Mouse (Mus musculus): ENCODE results near the gene Lsg1.

Lsg1 gene

DNA sequence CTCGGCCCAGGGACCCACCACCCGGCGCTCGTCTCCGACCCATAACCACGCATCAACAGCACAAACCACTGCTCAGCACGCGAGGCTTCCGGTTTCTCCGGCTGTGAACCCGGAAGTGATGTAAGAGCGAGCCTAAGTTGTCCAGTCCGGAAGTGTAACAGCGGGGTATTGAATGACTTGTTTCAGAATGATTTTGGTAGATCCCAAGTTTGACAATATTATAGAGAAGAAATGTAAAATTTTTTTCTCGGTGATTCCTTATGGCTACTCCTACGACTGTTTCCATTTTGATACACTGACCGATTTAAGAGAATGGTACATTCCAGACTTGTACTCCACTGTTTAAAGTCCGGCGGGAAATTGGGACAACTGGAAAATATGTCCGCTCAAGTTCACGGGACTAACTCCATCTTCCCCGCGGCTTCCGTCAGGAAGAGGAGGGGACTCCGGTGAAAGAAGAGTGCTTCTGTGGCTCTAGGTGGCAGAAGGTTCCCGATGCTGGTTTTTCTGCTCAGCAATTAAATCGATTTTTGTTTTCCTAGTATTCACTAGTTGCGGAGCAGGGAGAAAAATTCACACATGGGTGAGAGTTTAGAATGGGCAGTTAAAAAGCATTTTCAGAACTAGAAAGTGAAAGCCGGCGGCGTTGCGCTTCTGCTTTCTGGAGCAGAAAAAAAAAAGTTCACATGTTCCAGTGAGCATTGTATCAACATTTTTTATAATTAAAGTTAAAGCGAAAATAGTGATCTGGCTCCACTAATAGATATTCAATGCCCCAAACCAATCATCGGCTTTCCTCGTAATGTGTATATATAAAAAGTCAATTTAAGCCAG, at the start of gene Lsg1:
TSS of gene Lsg1 (minus strand) at position 99 of the 834 bp plus-strand sequence.
- ATAC-seq (ENCODE audit: insufficient number of reproducible peaks, low FRiP score, low TSS enrichment), result peak; percentile 89

DNA sequence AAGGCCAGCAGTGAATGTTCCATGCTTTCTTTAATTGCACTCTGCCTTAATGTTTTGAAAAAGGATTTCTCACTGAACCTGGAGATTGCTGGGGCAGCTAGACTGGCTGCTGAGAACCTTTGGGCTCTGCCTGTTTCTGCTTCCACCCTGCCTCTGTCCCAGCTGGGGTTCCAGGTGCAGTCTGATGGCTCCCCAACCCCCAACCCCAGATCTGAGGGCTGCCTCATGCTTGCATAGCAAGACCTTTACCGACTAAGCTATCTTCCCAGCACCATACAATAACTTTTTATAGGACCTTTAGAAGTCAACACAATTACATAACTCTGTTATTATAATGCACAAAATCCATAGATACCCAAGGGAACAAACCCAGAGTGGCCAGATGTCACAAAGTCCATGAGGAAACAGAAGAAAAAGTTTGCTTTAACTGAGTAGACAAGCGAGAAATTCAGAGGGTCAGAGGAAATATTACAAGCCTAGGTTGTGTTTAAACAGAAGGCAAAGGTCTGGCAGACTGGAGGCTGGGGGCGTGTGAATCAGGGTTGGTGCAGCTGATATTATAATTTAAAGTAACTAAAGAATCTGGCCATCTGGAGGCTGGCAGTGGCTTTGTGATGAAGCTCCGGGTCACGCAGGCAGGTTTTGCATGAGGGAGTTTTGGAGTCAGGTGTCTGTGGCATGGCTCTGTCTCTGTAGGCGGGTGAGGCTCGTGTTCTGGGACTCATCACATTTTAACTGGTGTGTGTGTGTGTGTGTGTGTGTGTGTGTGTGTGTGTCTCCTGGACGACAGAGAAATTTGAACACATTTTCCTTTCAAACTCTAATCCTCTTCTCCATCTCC, 46.7 kb upstream of the Lsg1 start:
- no peak for ATAC-seq (ENCODE audit: insufficient number of reproducible peaks, low FRiP score, low TSS enrichment)

- no peak for ATAC-seq (ENCODE audit: insufficient number of reproducible peaks, low FRiP score, low TSS enrichment)
Measured at GRCm38 (mm10) chr16:30629509-30629908, 42.1 kb upstream of the Lsg1 start.

GRCm38 (mm10) chr16:30628401-30628800, 41.0 kb upstream of the Lsg1 start:
- no peak for ATAC-seq (ENCODE audit: insufficient number of reproducible peaks, low FRiP score, low TSS enrichment)

DNA sequence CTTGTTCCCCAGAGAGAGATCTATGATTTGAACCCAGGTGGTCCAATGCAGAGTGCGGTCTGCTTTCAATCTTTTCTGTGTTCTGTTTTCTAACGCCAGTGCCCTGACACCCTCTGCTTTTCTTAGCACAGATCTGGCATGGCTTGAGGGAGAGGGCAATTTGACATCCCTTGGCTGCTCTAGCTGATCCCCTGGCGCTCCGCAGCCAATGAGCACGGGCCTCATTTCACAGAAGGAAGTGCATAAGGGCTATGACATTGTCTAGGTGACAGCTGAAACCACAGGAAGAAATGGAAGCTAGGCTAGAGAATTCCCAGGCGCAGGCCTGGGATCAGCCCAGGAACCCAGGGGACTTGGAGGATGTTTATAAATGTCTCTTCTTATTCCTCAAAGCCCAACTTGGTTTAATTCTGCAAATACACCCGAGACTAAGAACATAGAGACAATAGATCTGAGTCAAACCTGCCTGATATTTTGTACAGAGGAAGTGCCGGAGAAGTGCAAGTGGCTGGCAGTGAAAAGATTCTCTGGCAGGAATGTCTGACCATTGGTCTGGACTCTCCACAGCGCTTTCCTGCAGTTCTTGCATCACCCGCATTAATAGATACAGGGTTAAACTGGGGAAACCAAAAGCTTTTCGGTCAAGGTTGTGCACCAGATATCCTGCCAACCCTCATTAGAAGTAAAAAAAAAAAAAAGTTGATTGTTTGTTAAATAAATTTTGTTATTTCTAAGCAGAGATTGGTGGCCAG, 40.4 kb upstream of the Lsg1 start:
- ATAC-seq (ENCODE audit: insufficient number of reproducible peaks, low FRiP score, low TSS enrichment), result no peak

- ATAC-seq (ENCODE audit: insufficient number of reproducible peaks, low FRiP score, low TSS enrichment), result no peak
Measured at GRCm38 (mm10) chr16:30624640-30625039, 37.2 kb upstream of the Lsg1 start.

GRCm38 (mm10) chr16:30623645-30624044, 36.3 kb upstream of the Lsg1 start:
- ATAC-seq (ENCODE audit: insufficient number of reproducible peaks, low FRiP score, low TSS enrichment), result no peak

GRCm38 (mm10) chr16:30616281-30616680, 28.9 kb upstream of the Lsg1 start:
- ATAC-seq (ENCODE audit: insufficient number of reproducible peaks, low FRiP score, low TSS enrichment), result no peak

DNA sequence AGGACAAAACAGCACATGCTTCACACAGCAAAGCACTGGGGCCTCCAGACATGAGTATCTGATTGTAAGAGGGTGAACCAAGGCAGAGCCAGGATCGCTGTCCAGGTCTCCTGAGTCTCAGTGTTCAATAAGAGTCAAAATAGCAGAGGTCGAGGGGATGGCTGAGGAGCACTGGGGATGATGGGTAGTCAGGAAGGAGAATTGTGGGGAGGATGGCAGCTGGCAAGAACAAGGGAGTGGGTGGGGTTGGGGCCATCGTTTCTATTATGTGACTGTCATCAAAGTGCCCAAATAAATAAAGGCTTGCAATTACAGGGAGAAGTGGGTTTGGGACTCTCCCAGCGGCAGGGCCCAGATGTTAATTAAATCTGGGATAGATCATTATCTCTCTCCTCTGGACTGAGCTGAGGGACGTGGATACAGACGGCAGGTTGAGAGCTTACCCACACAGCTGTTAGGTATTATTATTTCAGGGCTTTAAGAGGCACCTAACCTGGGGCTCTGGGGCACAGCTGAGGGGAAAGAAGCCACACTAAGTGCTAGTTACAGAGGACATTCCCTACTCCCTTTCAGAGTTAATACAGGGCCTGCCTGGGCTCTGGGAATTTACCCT, 27.4 kb upstream of the Lsg1 start:
- ATAC-seq (ENCODE audit: insufficient number of reproducible peaks, low FRiP score, low TSS enrichment), result no peak

- no peak for ATAC-seq (ENCODE audit: insufficient number of reproducible peaks, low FRiP score, low TSS enrichment)
Measured at GRCm38 (mm10) chr16:30614122-30614521, 26.7 kb upstream of the Lsg1 start.

GRCm38 (mm10) chr16:30613122-30613521, 25.7 kb upstream of the Lsg1 start:
- no peak for ATAC-seq (ENCODE audit: insufficient number of reproducible peaks, low FRiP score, low TSS enrichment)

DNA sequence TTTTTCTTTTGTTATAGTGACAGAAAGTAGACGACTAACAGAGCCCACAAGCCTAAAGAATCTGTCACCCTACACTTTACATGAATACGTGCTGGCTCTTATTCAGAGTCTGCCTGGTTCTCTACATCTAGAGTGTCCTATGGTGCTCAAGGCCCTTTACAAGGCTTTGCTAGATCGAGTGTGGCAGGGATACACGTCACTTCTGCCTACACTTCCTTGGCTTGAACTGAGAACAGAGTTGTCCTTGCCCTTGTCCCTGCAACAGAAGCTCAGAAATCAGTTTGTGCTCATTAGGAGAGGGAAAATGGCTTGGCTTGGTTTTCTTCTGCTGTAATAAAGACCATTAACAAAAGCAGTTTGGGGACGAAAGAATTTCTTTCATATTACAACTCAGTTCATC, 23.9 kb upstream of the Lsg1 start:
- ATAC-seq (ENCODE audit: insufficient number of reproducible peaks, low FRiP score, low TSS enrichment), result no peak

DNA sequence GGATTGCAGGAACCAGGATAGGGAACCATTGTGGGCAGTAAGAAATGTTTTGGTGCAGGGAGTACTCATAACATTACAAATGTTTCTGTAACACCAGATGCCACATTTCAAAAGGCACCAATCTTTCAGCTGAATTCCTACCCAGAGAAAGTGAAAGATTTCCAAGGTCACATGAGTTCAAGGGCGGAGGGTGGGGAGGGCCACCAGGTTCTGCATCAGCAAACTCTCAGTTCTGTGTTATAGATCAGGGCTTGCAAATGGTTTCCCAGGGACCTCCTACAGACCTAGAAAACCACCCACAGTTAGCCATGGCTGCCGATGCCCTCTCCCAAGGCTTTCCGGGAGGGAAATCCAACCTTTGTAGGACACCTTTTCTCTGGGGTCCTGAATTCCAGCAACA, 20.5 kb upstream of the Lsg1 start:
- ATAC-seq (ENCODE audit: insufficient number of reproducible peaks, low FRiP score, low TSS enrichment), result no peak

DNA sequence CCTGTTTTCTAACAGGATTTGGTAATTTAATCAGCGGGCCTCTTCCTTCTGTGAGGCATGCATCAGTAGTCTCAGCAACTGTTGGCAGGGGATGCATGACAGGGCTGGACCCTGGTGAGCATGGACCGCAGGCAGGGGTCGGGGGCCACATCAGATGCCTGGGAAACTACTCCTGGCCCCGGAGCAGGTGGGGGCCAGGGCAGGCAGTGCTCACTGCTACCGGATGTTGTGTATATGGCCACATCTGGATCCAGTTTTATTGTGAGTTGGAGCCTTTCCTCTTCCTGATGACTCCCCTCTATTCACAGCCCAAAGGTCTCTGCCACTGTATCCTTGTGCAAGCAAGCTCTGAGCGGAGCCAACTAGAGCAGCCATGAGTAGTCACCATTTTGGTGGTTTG, 18.1 kb upstream of the Lsg1 start:
- no peak for ATAC-seq (ENCODE audit: insufficient number of reproducible peaks, low FRiP score, low TSS enrichment)

DNA sequence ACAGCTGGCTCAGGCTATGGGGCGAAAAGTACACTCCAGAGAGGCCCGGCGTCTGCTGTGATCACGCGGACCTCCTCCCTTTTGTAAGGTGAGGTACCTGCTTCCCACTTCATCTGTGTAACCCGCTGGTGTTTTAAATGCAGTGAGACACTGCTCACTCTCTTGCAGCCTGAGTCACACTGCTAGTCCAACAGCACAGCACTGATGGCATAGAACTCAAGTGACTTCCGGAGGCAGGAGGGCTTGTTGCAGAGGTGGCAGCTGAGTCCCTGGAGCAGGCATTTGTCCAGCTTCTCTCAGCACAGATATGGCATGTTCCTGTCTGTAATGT, 17.4 kb upstream of the Lsg1 start:
- ATAC-seq (ENCODE audit: insufficient number of reproducible peaks, low FRiP score, low TSS enrichment), result no peak

- no peak for ATAC-seq (ENCODE audit: insufficient number of reproducible peaks, low FRiP score, low TSS enrichment)
Measured at GRCm38 (mm10) chr16:30604061-30604806, 16.8 kb upstream of the Lsg1 start.

DNA sequence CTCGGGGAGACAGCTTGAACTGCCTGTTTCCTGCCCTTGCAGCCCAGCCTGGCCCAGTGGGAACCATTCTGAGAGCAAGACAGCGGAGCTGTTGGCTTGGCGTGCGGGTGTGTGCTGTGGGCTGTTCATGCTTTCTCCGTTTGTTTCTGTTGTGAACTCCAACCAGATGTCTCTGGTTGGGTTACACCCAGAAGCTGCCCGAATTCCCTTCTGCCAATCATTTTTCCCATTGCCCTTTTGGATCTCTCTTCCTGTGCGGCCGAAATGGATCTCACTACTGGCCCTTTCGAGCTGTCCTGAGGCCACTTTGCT, 16.1 kb upstream of the Lsg1 start:
- no peak for ATAC-seq (ENCODE audit: insufficient number of reproducible peaks, low FRiP score, low TSS enrichment)

- no peak for ATAC-seq (ENCODE audit: insufficient number of reproducible peaks, low FRiP score, low TSS enrichment)
Measured at GRCm38 (mm10) chr16:30602684-30603530, 15.5 kb upstream of the Lsg1 start.

DNA sequence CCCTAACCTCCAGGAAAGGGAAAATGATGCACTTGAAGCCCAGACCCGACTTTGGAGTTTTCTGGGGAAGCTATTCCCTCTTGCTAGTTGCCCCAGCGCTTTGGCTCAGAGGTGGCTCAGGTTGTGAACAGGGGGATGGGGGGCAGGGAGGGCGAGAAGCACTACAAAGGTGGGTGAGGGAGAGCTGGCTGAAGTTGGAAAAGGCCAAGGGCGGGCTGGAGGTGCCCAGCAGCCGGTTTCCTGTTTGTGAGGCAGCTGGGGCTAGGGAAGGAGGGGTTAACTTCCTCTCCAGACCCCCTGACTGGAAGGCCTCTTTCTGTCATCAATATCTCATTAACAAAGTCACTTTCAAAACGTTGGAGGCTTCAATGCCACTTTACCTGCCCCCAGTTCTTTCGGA, 14.6 kb upstream of the Lsg1 start:
- ATAC-seq (ENCODE audit: insufficient number of reproducible peaks, low FRiP score, low TSS enrichment), result no peak
